Mouse (Mus musculus) G1E (cell line): ENCODE measurements around the gene Tnfaip8l3. TPM values are rescaled to one million over a fixed set of nuclear protein-coding genes. Genes with fewer than 3 reads are reported as not detected.

ENCODE experiments used
- ATAC-seq: 2 replicates; pipeline ENCODE4 v1.8.0; 2016; ENCODE audit warnings: mild to moderate bottlenecking; ENCODE audit not compliant: insufficient number of reproducible peaks, poor library complexity, low FRiP score, severe bottlenecking; ENCODE audit errors: extremely low read depth
- DNase-seq: peaks from one replicate; pipeline ENCODE4 v3.0.0; 2012; ENCODE audit warnings: low spot score
- H3K27me3 ChIP-seq: 2 replicates; pipeline ENCODE4 v1.6.1; 2012; ENCODE audit warnings: mild to moderate bottlenecking, low read length, inconsistent platforms; ENCODE audit not compliant: insufficient read depth
- H3K36me3 ChIP-seq: replicated peaks from 2 replicates; pipeline ENCODE3; 2012; ENCODE audit warnings: mild to moderate bottlenecking, inconsistent platforms
- H3K4me1 ChIP-seq: 2 replicates; pipeline ENCODE4 v1.6.1; 2012; ENCODE audit warnings: low read depth, low read length, inconsistent platforms, mixed read lengths; ENCODE audit not compliant: insufficient read depth
- H3K4me3 ChIP-seq: 2 replicates; pipeline ENCODE4 v1.5.1; 2012; ENCODE audit warnings: low read depth, mild to moderate bottlenecking, inconsistent platforms, low read length, moderate library complexity, mixed read lengths
- H3K9me3 ChIP-seq: replicated peaks from 2 replicates; pipeline ENCODE4 v1.6.1; 2012; ENCODE audit warnings: inconsistent platforms
- CTCF ChIP-seq: IDR thresholded peaks from 2 replicates; pipeline ENCODE4 v1.5.1; 2012; ENCODE audit warnings: low read depth, low read length, inconsistent platforms, mixed read lengths
- GATA1 ChIP-seq: IDR thresholded peaks from 2 replicates; pipeline ENCODE4 v1.6.1; 2012; ENCODE audit warnings: borderline replicate concordance, low read length, inconsistent platforms, mixed read lengths
- GATA2 ChIP-seq: IDR thresholded peaks from 2 replicates; pipeline ENCODE4 v1.6.1; 2012; ENCODE audit warnings: low read depth, low read length, inconsistent platforms, borderline replicate concordance
- POLR2AphosphoS5 ChIP-seq: IDR thresholded peaks from 2 replicates; pipeline ENCODE4 v1.6.1; 2012; ENCODE audit warnings: low read depth, low read length, inconsistent platforms; ENCODE audit not compliant: insufficient replicate concordance
- TAL1 ChIP-seq: conservative IDR thresholded peaks from 2 replicates; pipeline ENCODE4 v1.6.1; 2012; ENCODE audit warnings: low read depth, low read length, inconsistent platforms, mixed read lengths
- polyA plus RNA-seq: library from polyadenylated mRNA; stranded (reverse); fragments of >175 nt; gene quantifications from 2 replicates; pipeline ENCODE4 v1.2.3, GENCODE M21; 2012
- total RNA-seq, 2 experiments: library from RNA; stranded (forward) in 1 of 2; stranded (reverse) in 1 of 2; fragments of 200-1000 nt in 1 of 2; fragments of >200 nt in 1 of 2; fragmentation: Nextera tagmentation in 1 of 2; gene quantifications; 2 replicates each; pipeline ENCODE4 v1.2.3; 2014 to 2017

Tnfaip8l3 gene
- total and polyA plus RNA-seq, 3 experiments = 0.11 TPM; not detected in 2

DNA sequence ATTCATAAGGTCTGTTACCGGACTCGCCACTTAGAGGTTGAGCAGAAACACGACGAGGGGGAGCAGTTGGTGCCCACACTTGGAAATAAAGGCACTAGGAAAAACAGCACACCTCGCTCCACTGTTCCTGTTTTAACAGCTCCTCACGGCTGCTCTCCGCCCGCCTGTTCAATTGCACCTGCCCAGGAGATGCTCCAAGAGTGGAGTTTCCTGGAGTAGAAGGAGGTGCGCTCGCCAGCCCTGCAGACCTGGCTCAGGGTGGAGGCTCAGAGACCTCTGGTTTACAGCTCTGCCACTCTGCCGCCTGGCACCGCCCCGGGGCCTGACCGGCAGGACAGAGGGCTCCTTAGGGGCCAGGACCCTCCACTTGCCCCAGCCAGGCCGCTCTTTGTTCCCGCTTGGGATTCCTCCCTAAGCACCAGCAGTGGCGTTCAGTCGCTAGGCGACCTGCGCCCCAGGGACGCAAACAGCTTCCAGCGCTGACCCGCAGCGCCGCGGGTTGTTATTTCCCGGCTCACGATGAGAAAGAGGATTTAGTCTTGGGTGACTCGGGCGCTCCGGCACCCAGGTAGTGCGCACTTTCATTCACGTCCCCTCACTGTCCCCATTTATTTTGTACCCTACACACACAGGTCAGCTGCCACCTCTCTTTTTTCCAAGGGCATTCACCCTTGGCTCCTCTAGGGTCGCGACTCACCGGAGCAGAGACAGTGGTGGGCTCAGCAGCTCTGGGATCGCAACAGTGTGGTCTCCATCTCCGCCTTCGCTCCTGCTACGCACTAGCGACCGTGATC, 93.7 kb downstream of the Tnfaip8l3 start:
- H3K4me3 ChIP-seq = no peak overlapping the region
- H3K36me3 ChIP-seq = no peaks in the 10 kb centered on the region
- TF ChIP-seq POLR2AphosphoS5 (no peak), GATA2 (no peak), TAL1 (no peak), GATA1 (no peak), CTCF (no peak)
- H3K9me3 ChIP-seq = no peaks in the 10 kb centered on the region
- peaks cover 2% of the 10 kb centered on the region; the same call in 1 of the 2 replicates for H3K27me3 ChIP-seq
- H3K4me1 ChIP-seq = no peaks in the 10 kb centered on the region
- ATAC-seq (no peak), DNase-seq (no peak)

DNA sequence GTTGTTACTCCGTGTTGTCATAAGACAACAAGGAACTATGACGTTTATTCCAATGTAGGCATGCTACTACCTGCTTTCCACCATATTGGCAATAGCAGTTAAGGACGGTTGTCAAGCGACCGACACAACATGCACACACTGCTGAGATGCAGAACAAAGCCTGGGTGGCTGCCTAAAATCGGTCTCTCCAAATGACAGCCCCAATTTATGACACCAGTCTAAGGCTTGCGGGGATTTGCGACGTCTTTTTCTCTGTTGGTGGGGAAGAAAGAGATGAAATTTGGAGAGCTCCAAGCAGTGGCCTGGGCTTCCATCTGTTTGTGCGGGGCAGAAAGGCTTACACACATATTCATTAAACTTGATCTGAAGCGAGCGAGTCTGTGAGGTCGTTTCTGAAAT, 94.3 kb downstream of the Tnfaip8l3 start:
- Histone ChIP-seq H3K9me3 (no peaks in the 10 kb centered on the region), H3K4me1 (no peaks in the 10 kb centered on the region)
- DNase-seq = no peak

More for the DNA sequence above, 94.3 kb downstream of the Tnfaip8l3 start:
- TF ChIP-seq TAL1 (no peak), POLR2AphosphoS5 (no peak), CTCF (no peak), GATA2 (no peak), GATA1 (no peak)
- no peak for ATAC-seq
- H3K4me3 ChIP-seq = no peak overlapping the region
- no peaks in the 10 kb centered on the region for H3K36me3 ChIP-seq
- peaks cover 2% of the 10 kb centered on the region; the same call in 1 of the 2 replicates for H3K27me3 ChIP-seq

Other genes with a start within 250 kb of the Tnfaip8l3 start
- not detected in 2 replicates for gene Sln, start 218.2 kb downstream of the Tnfaip8l3 start, total RNA-seq (2014; fragmentation: Nextera tagmentation)
- not detected in 2 replicates for gene Sln, start 218.2 kb downstream of the Tnfaip8l3 start, total RNA-seq (2017)
- not detected in 2 replicates for gene Sln, start 218.2 kb downstream of the Tnfaip8l3 start, polyA plus RNA-seq
- not detected in 2 replicates for gene Elmod1, start 93.1 kb downstream of the Tnfaip8l3 start, total RNA-seq (2014; fragmentation: Nextera tagmentation)
- gene Elmod1, start 93.1 kb downstream of the Tnfaip8l3 start, total RNA-seq (2017) = 0.17 and 0.38 TPM in 2 replicates
- gene Elmod1, start 93.1 kb downstream of the Tnfaip8l3 start, polyA plus RNA-seq = not detected in 2 replicates
- gene Cyp19a1, start 199.7 kb upstream of the Tnfaip8l3 start, total RNA-seq (2014; fragmentation: Nextera tagmentation) = not detected in 2 replicates
- 0.27 TPM in 1 of 2 replicates, not detected in the other for gene Cyp19a1, start 199.7 kb upstream of the Tnfaip8l3 start, total RNA-seq (2017)
- not detected in 2 replicates for gene Cyp19a1, start 199.7 kb upstream of the Tnfaip8l3 start, polyA plus RNA-seq
- not detected in 2 replicates for gene Gldn, start 218.1 kb upstream of the Tnfaip8l3 start, total RNA-seq (2014; fragmentation: Nextera tagmentation)
- gene Gldn, start 218.1 kb upstream of the Tnfaip8l3 start, total RNA-seq (2017) = 0.16 TPM in 1 of 2 replicates, not detected in the other
- gene Gldn, start 218.1 kb upstream of the Tnfaip8l3 start, polyA plus RNA-seq = not detected in 2 replicates